Comparison of ENCODE assay signal across 14 mouse cellular contexts in genomic region chr3:82054283-82054974, GRCm38 (mm10). TPM values are rescaled to one million over a fixed set of nuclear protein-coding genes. Genes with fewer than 3 reads are reported as not detected.
DNase-seq lines count a peak whose midpoint lies in the region; ATAC-seq and TF ChIP-seq lines count a peak whose summit lies in the region.
"Had no signal": no experiment of that assay in that cellular context is flagged by ENCODE, and none has a peak within 500 bp of the region (broad histone marks: within the 10 kb centered on the region; RNA-seq: fewer than 3 reads in every experiment).

No protein-coding gene starts in this region.

- no peak for TF ChIP-seq CTCF in kidney, adult 2 months (conservative IDR thresholded peaks at IDR 0.05; ENCODE audit: insufficient read depth, insufficient read length, low read depth, low read length)
- no peak for TF ChIP-seq CTCF in lung, postnatal 0 days (IDR thresholded peaks at IDR 0.05)
- no peak for TF ChIP-seq CTCF in stomach, postnatal 0 days (IDR thresholded peaks at IDR 0.05; ENCODE audit: low read depth)

- WGBS in kidney, embryonic 15.5 days = 59% methylated on average over 5 of the region's 5 CpGs
- 67% methylated on average over 5 of the region's 5 CpGs for WGBS in kidney, adult 2 months
- WGBS in lung, postnatal 0 days = 18% methylated on average over 5 of the region's 5 CpGs
- WGBS in intestine, embryonic 15.5 days = 24% methylated on average over 5 of the region's 5 CpGs
- WGBS in stomach, postnatal 0 days = 39% methylated on average over 5 of the region's 5 CpGs

- no peak overlapping the region for H3K4me2 ChIP-seq in kidney, embryonic 15.5 days
- no peak overlapping the region for H3K4me2 ChIP-seq in lung, postnatal 0 days (replicated peaks; ENCODE audit: low read depth, low read length)
- no peak overlapping the region for H3K4me2 ChIP-seq in intestine, embryonic 15.5 days (replicated peaks)
- no peak overlapping the region for H3K4me2 ChIP-seq in stomach, postnatal 0 days (replicated peaks; ENCODE audit: low read depth)
- H3K4me2 ChIP-seq: limb, embryonic 15.5 days had no signal

- TF ChIP-seq POLR2A in kidney, adult 2 months (IDR thresholded peaks at IDR 0.05; ENCODE audit: low read depth, low read length) = no peak

- H3K9ac ChIP-seq in kidney, embryonic 15.5 days = no peak overlapping the region
- no peak overlapping the region for H3K9ac ChIP-seq in lung, postnatal 0 days (replicated peaks; ENCODE audit: low read depth)
- H3K9ac ChIP-seq in intestine, embryonic 15.5 days = no peak overlapping the region
- no peak overlapping the region for H3K9ac ChIP-seq in stomach, postnatal 0 days (ENCODE audit: low read length)
- H3K9ac ChIP-seq: limb, embryonic 15.5 days had no signal

- H3K4me1 ChIP-seq in kidney, embryonic 15.5 days = 0 out of 2 replicates have a peak, but pooled peaks cover 6% of the 10 kb centered on the region
- H3K4me1 ChIP-seq in kidney, adult 2 months (ENCODE audit: control insufficient read depth, insufficient read depth, low read length) = no peaks in the 10 kb centered on the region
- no peaks in the 10 kb centered on the region; the same call in 1 of the 2 replicates for H3K4me1 ChIP-seq in lung, postnatal 0 days (ENCODE audit: insufficient read depth, low read depth, low read length)
- H3K4me1 ChIP-seq in intestine, embryonic 15.5 days (replicated peaks) = peaks cover 10% of the 10 kb centered on the region; the same call in 1 of the 2 replicates
- H3K4me1 ChIP-seq in stomach, postnatal 0 days (replicated peaks; ENCODE audit: control insufficient read depth, insufficient read depth) = no peaks in the 10 kb centered on the region

- no peak for ATAC-seq in kidney, embryonic 15.5 days (replicated peaks; ENCODE audit: low FRiP score)
- no peak for ATAC-seq in lung, postnatal 0 days
- ATAC-seq in intestine, embryonic 15.5 days = peak; percentile 66
- no peak for ATAC-seq in stomach, postnatal 0 days (ENCODE audit: low FRiP score, low TSS enrichment)
- ATAC-seq: Patski had no signal

- no peaks in the 10 kb centered on the region for H3K27me3 ChIP-seq in kidney, embryonic 15.5 days
- no peaks in the 10 kb centered on the region for H3K27me3 ChIP-seq in kidney, adult 2 months (replicated peaks; ENCODE audit: control insufficient read depth, insufficient read depth, low read length)
- no peaks in the 10 kb centered on the region for H3K27me3 ChIP-seq in lung, postnatal 0 days (replicated peaks; ENCODE audit: insufficient read depth, low read length)
- H3K27me3 ChIP-seq in intestine, embryonic 15.5 days (replicated peaks) = no peaks in the 10 kb centered on the region
- H3K27me3 ChIP-seq in stomach, postnatal 0 days (ENCODE audit: control insufficient read depth, insufficient read depth, low read length) = no peaks in the 10 kb centered on the region
- H3K27me3 ChIP-seq: CH12.LX; limb, embryonic 15.5 days; megakaryocyte, embryonic 14.5 days had no signal

- H3K27ac ChIP-seq in kidney, embryonic 15.5 days = peak overlapping the region; percentile 41; the same call in 1 of the 2 replicates
- no peak overlapping the region for H3K27ac ChIP-seq in kidney, adult 2 months (ENCODE audit: insufficient read depth, low read depth, low read length)
- H3K27ac ChIP-seq in lung, postnatal 0 days (ENCODE audit: low read length) = 0 out of 2 replicates have a peak overlapping the region, but pooled peaks have one; percentile 2
- peak overlapping the region; percentile 84 for H3K27ac ChIP-seq in intestine, embryonic 15.5 days
- H3K27ac ChIP-seq in stomach, postnatal 0 days (replicated peaks) = peak overlapping the region; percentile 56
- H3K27ac ChIP-seq: limb, embryonic 15.5 days had no signal

- no peak overlapping the region for H3K4me3 ChIP-seq in kidney, embryonic 15.5 days (replicated peaks)
- H3K4me3 ChIP-seq in kidney, adult 2 months (ENCODE audit: insufficient read depth, low read depth, low read length) = no peak overlapping the region
- H3K4me3 ChIP-seq in lung, postnatal 0 days (ENCODE audit: low read depth, low read length) = no peak overlapping the region
- no peak overlapping the region for H3K4me3 ChIP-seq in intestine, embryonic 15.5 days (replicated peaks)
- H3K4me3 ChIP-seq in stomach, postnatal 0 days (ENCODE audit: low read depth, low read length) = no peak overlapping the region
- H3K4me3 ChIP-seq: limb, embryonic 15.5 days; megakaryocyte, embryonic 14.5 days had no signal

- H3K36me3 ChIP-seq in kidney, embryonic 15.5 days = no peaks in the 10 kb centered on the region
- no peaks in the 10 kb centered on the region for H3K36me3 ChIP-seq in kidney, adult 2 months (ENCODE audit: control insufficient read depth, insufficient read depth, low read length)
- H3K36me3 ChIP-seq in lung, postnatal 0 days (ENCODE audit: insufficient read depth, low read length) = no peaks in the 10 kb centered on the region
- H3K36me3 ChIP-seq in intestine, embryonic 15.5 days = no peaks in the 10 kb centered on the region
- no peaks in the 10 kb centered on the region for H3K36me3 ChIP-seq in stomach, postnatal 0 days (ENCODE audit: control insufficient read depth, insufficient read depth, low read length)
- H3K36me3 ChIP-seq: limb, embryonic 15.5 days had no signal

- no peak for DNase-seq in kidney, adult 2 months
- no peak for DNase-seq in lung, postnatal 0 days (ENCODE audit: low spot score)
- DNase-seq in lung, postnatal 36 days = no peak
- no peak for DNase-seq in stomach, postnatal 0 days (ENCODE audit: low spot score)
- no peak for DNase-seq in urinary bladder, adult 18-20 months (ENCODE audit: low spot score in 2 of 2)
- DNase-seq: cerebellum, adult 8-10 months; heart, postnatal 36 days; kidney, adult 9 months had no signal

- H3K9me3 ChIP-seq in kidney, embryonic 15.5 days (replicated peaks) = no peaks in the 10 kb centered on the region
- no peaks in the 10 kb centered on the region for H3K9me3 ChIP-seq in lung, postnatal 0 days (ENCODE audit: low read length)
- no peaks in the 10 kb centered on the region for H3K9me3 ChIP-seq in intestine, embryonic 15.5 days
- no peaks in the 10 kb centered on the region for H3K9me3 ChIP-seq in stomach, postnatal 0 days (ENCODE audit: control insufficient read depth, low read length)
- H3K9me3 ChIP-seq: limb, embryonic 15.5 days; megakaryocyte, embryonic 14.5 days had no signal

- TF ChIP-seq EP300 in lung, postnatal 0 days (IDR thresholded peaks at IDR 0.05) = no peak
- TF ChIP-seq EP300 in stomach, postnatal 0 days (optimal IDR thresholded peaks at IDR 0.05) = no peak

RNA-seq across cellular contexts. Expression of gene Gucy1b1, which starts 20.1 kb away (rescaled TPM):
- polyA plus RNA-seq in kidney, embryonic 15.5 days (2015; fragmentation: Nextera tagmentation; extraction: Ambion mirVana) = 34.1 and 34.3 TPM in 2 replicates
- 5.3 and 6.7 TPM in 2 replicates for polyA plus RNA-seq in kidney, adult 2 months (2012; rRNA removed)
- 95.8 and 104 TPM in 2 replicates for polyA plus RNA-seq in lung, postnatal 0 days (2015; fragmentation: Nextera tagmentation; extraction: Ambion mirVana)
- 60.6 and 66.7 TPM in 2 replicates for polyA plus RNA-seq in intestine, embryonic 15.5 days (2015; fragmentation: Nextera tagmentation; extraction: Ambion mirVana)
- polyA plus RNA-seq in stomach, postnatal 0 days (2015; fragmentation: Nextera tagmentation; extraction: Ambion mirVana) = 18.7 and 20.0 TPM in 2 replicates
- polyA plus RNA-seq: Patski had no signal
